Mouse (Mus musculus) liver, embryonic 11.5 days (tissue): ENCODE measurements around the gene Sin3a. TPM values are rescaled to one million over a fixed set of nuclear protein-coding genes. Genes with fewer than 3 reads are reported as not detected.

Experiments
- ATAC-seq: fragments of 200-750 bp; cut with Nextera tagmentation; replicated peaks from 2 replicates; pipeline ENCODE4 v1.8.0; 2017; ENCODE audit warnings: moderate number of reproducible peaks, mild to moderate bottlenecking, moderate TSS enrichment, moderate library complexity; ENCODE audit not compliant: low FRiP score
- DNase-seq: peaks from one replicate; pipeline ENCODE4 v3.0.0-alpha.2; 2017; ENCODE audit warnings: low spot score
- H3K27ac ChIP-seq: fragments of 300-500 bp; sonication (generic); 2 replicates; pipeline ENCODE4 v1.5.1; 2014; ENCODE audit warnings: mild to moderate bottlenecking, low read depth, low read length, control low read depth
- H3K27me3 ChIP-seq: fragments of 300-500 bp; sonication (generic); replicated peaks from 2 replicates; pipeline ENCODE4 v1.6.1; 2014; ENCODE audit warnings: low read length, mixed read lengths; ENCODE audit not compliant: control insufficient read depth, insufficient read depth
- H3K36me3 ChIP-seq: fragments of 300-500 bp; sonication (generic); 2 replicates; pipeline ENCODE4 v1.6.1; 2014; ENCODE audit warnings: mild to moderate bottlenecking, low read length, moderate library complexity, mixed read lengths; ENCODE audit not compliant: control insufficient read depth, insufficient read depth
- H3K4me1 ChIP-seq: fragments of 300-500 bp; sonication (generic); replicated peaks from 2 replicates; pipeline ENCODE4 v1.6.1; 2014; ENCODE audit warnings: low read length, mixed read lengths; ENCODE audit not compliant: control insufficient read depth, insufficient read depth
- H3K4me2 ChIP-seq: fragments of 300-500 bp; sonication (generic); 2 replicates; pipeline ENCODE4 v1.6.1; 2014; ENCODE audit warnings: mild to moderate bottlenecking, control low read depth, moderate library complexity
- H3K4me3 ChIP-seq: fragments of 300-500 bp; sonication (generic); 2 replicates; pipeline ENCODE4 v1.5.1; 2014; ENCODE audit warnings: low read depth, low read length, control low read depth
- H3K9ac ChIP-seq: fragments of 300-500 bp; sonication (generic); 2 replicates; pipeline ENCODE4 v1.6.1; 2014; ENCODE audit warnings: low read depth, low read length, control low read depth
- H3K9me3 ChIP-seq: fragments of 300-500 bp; sonication (generic); 2 replicates; pipeline ENCODE4 v1.6.1; 2016; ENCODE audit warnings: low read length, inconsistent platforms, mixed read lengths; ENCODE audit not compliant: control insufficient read depth
- WGBS: fragments of 180-500 bp; shearing (Covaris S2); extraction: QIAGEN DNeasy Blood & Tissue Kit; methylation state at CpG from one replicate; pipeline ENCODE4 v1.1.7; 2014; 5-methylcytosine and 5-hydroxymethylcytosine counted together
- polyA plus RNA-seq: library from polyadenylated mRNA; unstranded; fragments of >200 nt; fragmentation: Nextera tagmentation; extraction: Ambion mirVana; gene quantifications from 2 replicates; pipeline ENCODE4 v1.2.1, GENCODE M21; 2014

Gene Sin3a
- polyA plus RNA-seq, 1 experiment from 2014 or later = 37.1 TPM

DNA sequence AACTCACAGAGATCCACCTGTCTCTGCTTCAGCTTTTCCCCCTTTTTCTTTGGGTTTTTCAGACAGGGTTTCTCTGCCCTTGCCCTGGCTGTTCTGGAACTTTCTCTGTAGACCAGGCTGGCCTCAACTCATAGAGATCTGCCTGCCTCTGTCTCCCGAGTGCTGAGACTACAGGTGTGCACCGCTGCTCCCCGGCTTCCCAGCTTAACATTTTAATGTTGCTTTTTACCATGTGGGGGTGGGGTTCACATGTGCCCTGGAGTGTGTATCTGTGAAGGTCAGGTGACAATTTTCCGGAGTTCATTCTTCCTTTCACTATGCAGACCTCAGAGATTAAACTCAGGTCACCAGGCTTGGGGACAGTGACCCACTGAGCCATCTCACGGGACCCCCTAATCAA, 78.4 kb downstream of the Sin3a start:
- no peak overlapping the region for H3K4me2 ChIP-seq
- no peak overlapping the region for H3K9ac ChIP-seq
- no peaks in the 10 kb centered on the region for H3K27me3 ChIP-seq
- WGBS = 77% methylated on average over 5 of the region's 5 CpGs
- ATAC-seq = no peak
- no peak for DNase-seq
- 0 out of 2 replicates have a peak, but pooled peaks cover 2% of the 10 kb centered on the region for H3K36me3 ChIP-seq
- no peak overlapping the region for H3K27ac ChIP-seq
- H3K4me3 ChIP-seq = no peak overlapping the region
- peaks cover 6% of the 10 kb centered on the region; the same call in 1 of the 2 replicates for H3K4me1 ChIP-seq
- H3K9me3 ChIP-seq = no peaks in the 10 kb centered on the region

DNA sequence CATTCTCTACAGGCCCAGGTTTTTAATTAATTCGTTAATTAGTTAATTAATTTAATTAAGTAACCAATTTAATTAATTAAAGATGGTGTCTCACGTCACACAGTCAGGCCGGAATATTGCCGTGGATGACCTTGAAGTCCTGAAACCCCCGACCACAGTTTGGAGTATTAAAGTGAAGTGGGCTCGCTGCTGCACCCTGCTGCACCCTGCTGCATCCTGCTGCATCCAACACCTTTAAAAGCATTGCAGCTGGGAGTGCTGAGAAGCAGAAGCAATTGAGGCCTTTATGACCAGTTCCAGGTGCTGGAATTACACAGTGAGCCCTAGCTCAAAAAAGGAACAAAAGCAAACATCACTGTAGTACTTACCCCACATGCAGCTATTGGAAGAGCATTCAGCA, 80.5 kb downstream of the Sin3a start:
- no peaks in the 10 kb centered on the region for H3K27me3 ChIP-seq
- DNase-seq = no peak
- peaks cover 3% of the 10 kb centered on the region; the same call in 1 of the 2 replicates for H3K4me1 ChIP-seq
- H3K4me2 ChIP-seq = no peak overlapping the region
- no peak overlapping the region for H3K27ac ChIP-seq
- H3K9me3 ChIP-seq = no peaks in the 10 kb centered on the region
- no peak for ATAC-seq
- 0 out of 2 replicates have a peak, but pooled peaks cover 2% of the 10 kb centered on the region for H3K36me3 ChIP-seq
- no peak overlapping the region for H3K4me3 ChIP-seq
- H3K9ac ChIP-seq = no peak overlapping the region
- 56% methylated on average over 6 of the region's 6 CpGs for WGBS

DNA sequence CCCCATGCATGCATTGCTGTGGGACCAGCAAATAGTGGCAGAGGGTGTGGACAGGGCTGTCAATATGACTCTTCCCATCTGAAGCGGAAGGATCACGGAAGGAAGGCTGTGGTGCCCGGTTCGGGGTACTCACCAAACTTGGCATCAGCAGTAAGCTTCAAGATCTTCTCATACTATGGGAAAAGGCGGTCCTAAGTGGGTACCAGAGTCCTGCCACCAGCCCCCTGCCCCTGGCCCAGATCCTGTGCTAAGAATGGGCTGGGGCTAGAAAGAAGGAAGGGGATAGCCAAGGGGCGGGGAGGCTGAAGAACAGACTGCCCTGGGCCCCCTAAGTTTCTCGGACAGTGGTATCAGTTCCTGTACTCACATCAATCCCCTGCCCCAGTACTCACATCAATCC, 84.5 kb downstream of the Sin3a start:
- no peak overlapping the region for H3K9ac ChIP-seq
- peaks cover 6% of the 10 kb centered on the region for H3K4me1 ChIP-seq
- H3K27ac ChIP-seq = no peak overlapping the region
- 0 out of 2 replicates have a peak, but pooled peaks cover 2% of the 10 kb centered on the region for H3K36me3 ChIP-seq
- no peaks in the 10 kb centered on the region for H3K9me3 ChIP-seq
- H3K27me3 ChIP-seq = no peaks in the 10 kb centered on the region
- no peak for ATAC-seq
- DNase-seq = no peak
- H3K4me3 ChIP-seq = no peak overlapping the region
- WGBS = 88% methylated on average over 7 of the region's 7 CpGs
- H3K4me2 ChIP-seq = no peak overlapping the region

DNA sequence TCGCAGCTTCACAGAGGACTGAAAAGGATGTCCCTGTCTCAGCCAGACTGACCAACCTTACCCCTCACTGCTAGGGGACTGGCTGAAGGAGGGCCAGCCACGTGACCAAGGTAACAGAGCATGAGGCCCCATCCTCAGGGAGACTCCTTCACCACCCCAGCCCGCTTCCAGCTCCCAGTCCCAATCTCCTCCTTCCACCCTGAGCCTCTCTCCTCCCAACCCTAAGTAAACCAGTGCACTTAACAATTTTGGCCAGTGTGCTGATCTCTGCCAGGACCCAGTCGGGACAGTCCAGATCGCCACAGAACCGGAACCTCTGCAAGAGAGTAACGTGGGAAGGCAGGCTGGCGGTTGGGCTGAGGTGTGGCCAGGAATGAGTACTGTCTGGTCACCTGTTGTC, 85.0 kb downstream of the Sin3a start:
- no peak for ATAC-seq
- no peaks in the 10 kb centered on the region for H3K9me3 ChIP-seq
- 82% methylated on average over 8 of the region's 8 CpGs for WGBS
- no peak overlapping the region for H3K9ac ChIP-seq
- H3K27me3 ChIP-seq = no peaks in the 10 kb centered on the region
- H3K4me3 ChIP-seq = peak overlapping the region; percentile 94; the same call in 1 of the 2 replicates
- peaks cover 6% of the 10 kb centered on the region for H3K4me1 ChIP-seq
- no peak overlapping the region for H3K27ac ChIP-seq
- H3K4me2 ChIP-seq = peak overlapping the region; percentile 76
- no peak for DNase-seq
- 0 out of 2 replicates have a peak, but pooled peaks cover 2% of the 10 kb centered on the region for H3K36me3 ChIP-seq

DNA sequence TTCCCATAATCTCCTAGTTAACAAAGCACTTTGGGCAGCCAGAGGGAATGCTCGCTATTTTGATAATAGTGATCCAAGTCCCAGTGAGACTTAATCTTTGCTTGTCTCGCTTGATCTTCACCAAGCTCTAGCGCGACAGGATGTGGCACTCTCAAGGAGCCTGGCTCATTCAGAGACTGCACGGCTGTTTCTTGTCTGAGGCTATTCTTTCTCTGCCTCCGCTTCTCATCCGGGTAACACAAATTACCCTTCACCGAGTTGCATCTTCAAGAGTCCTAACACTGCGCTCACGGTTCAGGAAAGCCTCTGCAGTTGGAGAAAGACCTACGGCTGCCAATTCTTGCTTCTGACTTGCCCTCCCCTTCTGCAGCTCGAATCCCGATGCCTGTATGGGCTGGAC, 85.7 kb downstream of the Sin3a start:
- peaks cover 6% of the 10 kb centered on the region for H3K4me1 ChIP-seq
- ATAC-seq = no peak
- DNase-seq = no peak
- no peaks in the 10 kb centered on the region for H3K27me3 ChIP-seq
- H3K9ac ChIP-seq = peak overlapping the region; percentile 79
- no peak overlapping the region for H3K27ac ChIP-seq
- H3K36me3 ChIP-seq = 0 out of 2 replicates have a peak, but pooled peaks cover 2% of the 10 kb centered on the region
- H3K4me3 ChIP-seq = peak overlapping the region; percentile 94
- H3K4me2 ChIP-seq = peak overlapping the region; percentile 76
- 29% methylated on average over 13 of the region's 13 CpGs for WGBS
- no peaks in the 10 kb centered on the region for H3K9me3 ChIP-seq

DNA sequence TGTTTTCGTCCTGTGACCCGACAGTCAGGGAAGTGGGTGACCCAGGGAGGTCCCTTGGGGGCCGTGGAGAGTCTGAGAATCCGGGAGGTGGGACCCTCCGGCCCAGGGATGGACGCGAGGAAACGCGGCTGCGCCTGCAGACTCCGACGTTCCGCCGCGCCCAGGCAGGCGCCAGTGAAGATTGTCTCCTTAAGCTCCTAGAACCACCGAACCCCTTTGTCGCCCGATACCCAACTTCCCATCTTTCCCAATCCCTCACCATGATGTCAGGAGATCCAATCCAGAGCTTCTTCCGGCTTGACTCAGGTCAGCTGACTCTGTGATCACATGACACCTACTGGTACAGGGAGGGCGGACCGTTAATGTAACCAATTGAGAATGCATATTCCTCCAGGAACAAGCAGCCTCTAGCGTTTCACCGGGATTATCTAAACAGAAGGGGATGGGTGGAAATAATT, 86.2 kb downstream of the Sin3a start, which contains the start of gene Commd4:
Gene Commd4, minus strand, starts transcription at position 319 of the 458 bp plus-strand sequence.
- 0 out of 2 replicates have a peak, but pooled peaks cover 2% of the 10 kb centered on the region for H3K36me3 ChIP-seq
- peak; percentile 85 for DNase-seq
- no peaks in the 10 kb centered on the region for H3K9me3 ChIP-seq
- peak within 1 kb of the TSS; percentile 76 for H3K4me2 ChIP-seq
- H3K4me3 ChIP-seq = peak within 1 kb of the TSS; percentile 94
- under 1% methylated on average over 24 of the region's 24 CpGs for WGBS
- H3K27me3 ChIP-seq = no peaks in the 10 kb centered on the region
- no peak within 1 kb of the TSS for H3K27ac ChIP-seq
- H3K4me1 ChIP-seq = peaks cover 6% of the 10 kb centered on the region
- ATAC-seq = peak; percentile 79
- H3K9ac ChIP-seq = peak within 1 kb of the TSS; percentile 79

DNA sequence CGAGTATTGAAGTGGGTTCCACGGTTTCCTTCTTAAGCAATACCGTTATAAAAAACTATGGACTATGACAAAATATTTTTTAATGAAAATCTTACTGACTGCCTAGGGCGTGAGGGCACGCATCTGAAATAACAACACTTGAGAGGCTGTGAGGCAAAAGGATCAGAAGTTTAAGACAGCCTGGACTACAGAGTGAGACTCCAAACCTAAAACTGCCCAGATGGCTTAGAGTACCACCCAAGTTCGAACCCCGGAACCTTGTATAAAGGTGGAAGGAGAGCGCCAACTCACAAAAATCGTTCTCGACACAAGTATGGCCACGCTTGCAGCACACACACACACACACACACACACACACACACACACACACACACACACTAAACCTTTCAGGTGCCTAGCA, 86.7 kb downstream of the Sin3a start:
- Histone ChIP-seq H3K4me2 (peak overlapping the region; percentile 76), H3K9ac (peak overlapping the region; percentile 79), H3K9me3 (no peaks in the 10 kb centered on the region), H3K4me1 (peaks cover 6% of the 10 kb centered on the region), H3K27me3 (no peaks in the 10 kb centered on the region), H3K27ac (no peak overlapping the region), H3K4me3 (peak overlapping the region; percentile 94), H3K36me3 (0 out of 2 replicates have a peak, but pooled peaks cover 2% of the 10 kb centered on the region)
- ATAC-seq (no peak), DNase-seq (no peak)
- 38% methylated on average over 11 of the region's 11 CpGs for WGBS

DNA sequence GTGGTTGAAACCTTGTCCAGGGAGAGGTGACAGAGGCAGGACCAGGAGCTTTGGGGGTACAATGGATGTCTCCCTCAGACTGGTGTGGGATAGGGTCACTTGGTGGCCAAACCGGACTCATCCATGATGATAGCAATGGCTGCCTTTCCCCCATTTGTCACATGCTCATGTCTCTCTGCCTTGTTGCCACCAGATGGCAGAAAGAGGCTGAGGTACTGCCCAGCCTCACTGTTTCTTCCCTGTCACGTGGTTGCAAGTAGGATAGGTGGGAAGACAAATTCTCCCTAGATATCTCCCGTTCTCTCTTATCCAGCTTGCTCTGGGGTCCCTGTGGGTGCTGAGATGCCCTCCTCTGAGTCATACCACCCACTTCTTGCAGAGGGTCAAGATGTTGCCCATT, 90.7 kb downstream of the Sin3a start:
- Histone ChIP-seq H3K9me3 (no peaks in the 10 kb centered on the region), H3K4me1 (peaks cover 2% of the 10 kb centered on the region), H3K27me3 (no peaks in the 10 kb centered on the region), H3K27ac (no peak overlapping the region), H3K4me3 (no peak overlapping the region), H3K4me2 (no peak overlapping the region), H3K9ac (no peak overlapping the region), H3K36me3 (no peaks in the 10 kb centered on the region)
- DNase-seq = no peak
- 18% methylated on average over 3 of the region's 3 CpGs for WGBS
- no peak for ATAC-seq

DNA sequence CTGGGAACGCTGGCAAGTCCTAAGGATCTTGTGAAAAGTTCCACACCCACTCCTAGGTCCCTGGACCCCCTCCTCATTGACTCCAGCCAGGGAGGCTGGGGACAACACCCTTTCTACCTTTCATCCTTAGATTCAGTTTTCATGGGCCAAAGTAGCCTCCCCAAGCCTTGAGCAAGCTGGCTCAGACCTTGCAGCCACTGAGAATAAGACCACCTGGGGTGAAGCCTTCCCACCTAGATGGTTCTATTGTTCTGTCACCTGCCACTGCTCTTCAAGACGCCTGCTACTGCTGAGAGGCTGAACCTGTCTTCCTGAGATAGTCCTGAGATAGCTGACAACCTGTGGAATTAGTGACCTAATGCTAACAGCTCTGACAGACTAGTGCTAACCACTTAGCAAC, 91.3 kb downstream of the Sin3a start:
- Histone ChIP-seq H3K9ac (no peak overlapping the region), H3K9me3 (no peaks in the 10 kb centered on the region), H3K4me3 (no peak overlapping the region), H3K36me3 (no peaks in the 10 kb centered on the region), H3K4me2 (no peak overlapping the region), H3K4me1 (no peaks in the 10 kb centered on the region; the same call in 1 of the 2 replicates), H3K27ac (no peak overlapping the region), H3K27me3 (no peaks in the 10 kb centered on the region)
- WGBS = 40% methylated on average over 2 of the region's 2 CpGs
- ATAC-seq (no peak), DNase-seq (no peak)
